Mouse (Mus musculus): ENCODE measurements at regions not wholly inside any gene's neighbourhood (a gene's known extent, or its start where the extent isn't known, plus 50 kb on each side); places are given as distances from the start of the nearest gene placed in this dataset.
"Not testable (repeated sequence)": the region's sequence is repeated elsewhere in the genome, so short reads cannot be mapped to it uniquely, and the experiment has no call there.

DNA sequence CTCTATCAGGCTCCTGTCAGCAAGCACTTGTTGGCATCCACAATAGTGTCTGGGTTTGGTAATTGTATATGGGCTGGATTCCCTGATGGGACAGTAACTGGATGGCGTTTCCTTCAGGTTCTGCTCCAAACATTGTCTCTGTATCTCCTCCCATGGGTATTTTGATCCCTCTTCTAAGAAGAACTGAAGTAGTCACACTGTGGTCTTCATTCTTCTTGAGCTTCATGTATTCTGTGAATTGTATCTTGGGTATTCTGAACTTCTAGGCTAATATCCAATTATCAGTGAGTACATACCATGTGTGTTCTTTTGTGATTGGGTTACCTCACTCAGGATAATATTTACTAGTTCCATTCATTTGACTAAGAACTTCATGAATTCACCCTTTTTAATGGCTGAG lies 119.2 kb upstream of the Gm21119 start:
- DNase-seq, result not testable (repeated sequence)

DNA sequence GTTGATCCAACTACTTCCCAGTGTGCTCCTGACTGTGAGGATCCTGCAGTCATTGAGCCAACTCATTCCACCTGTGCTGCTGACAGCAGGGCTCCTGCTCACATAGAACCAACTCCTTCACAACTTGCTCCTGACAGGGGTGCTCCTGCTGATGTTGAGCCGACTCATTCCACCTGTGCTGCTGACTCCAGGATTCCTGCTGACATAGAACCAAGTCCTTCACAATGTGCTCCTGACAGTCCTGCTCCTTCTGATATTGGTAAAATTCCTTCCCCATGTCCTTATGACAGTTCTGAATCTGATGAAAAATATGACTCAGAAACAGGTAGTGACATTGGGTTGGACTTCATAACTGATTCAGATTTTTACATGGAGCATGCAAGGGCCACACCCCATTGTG lies 100.8 kb upstream of the Gm21119 start:
- not testable (repeated sequence) for DNase-seq

DNA sequence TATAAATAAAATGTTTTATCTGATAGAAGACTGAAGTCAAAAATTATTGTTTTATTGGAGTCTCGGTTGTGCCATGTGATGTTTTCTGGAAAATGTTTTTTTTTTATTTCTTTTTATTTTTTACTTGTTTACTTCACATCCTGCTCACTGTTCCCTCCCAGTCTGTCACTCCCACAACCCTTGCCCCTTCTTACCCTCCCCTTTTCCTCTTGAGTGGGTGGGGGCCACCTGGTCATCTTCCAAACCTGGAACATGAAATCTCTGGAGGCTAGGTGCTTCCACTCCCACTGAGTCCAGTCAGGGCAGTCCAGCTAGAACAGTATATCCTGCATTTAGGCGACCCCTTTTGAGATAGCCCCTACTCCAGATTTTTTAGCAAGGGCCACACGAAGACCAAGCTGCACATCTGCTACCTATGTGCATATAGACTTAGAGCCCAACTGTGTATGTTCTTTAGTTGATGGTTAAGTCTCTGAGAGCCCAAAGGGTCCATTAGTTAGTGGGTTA lies 98.3 kb upstream of the Gm21119 start:
- not testable (repeated sequence) for DNase-seq

DNA sequence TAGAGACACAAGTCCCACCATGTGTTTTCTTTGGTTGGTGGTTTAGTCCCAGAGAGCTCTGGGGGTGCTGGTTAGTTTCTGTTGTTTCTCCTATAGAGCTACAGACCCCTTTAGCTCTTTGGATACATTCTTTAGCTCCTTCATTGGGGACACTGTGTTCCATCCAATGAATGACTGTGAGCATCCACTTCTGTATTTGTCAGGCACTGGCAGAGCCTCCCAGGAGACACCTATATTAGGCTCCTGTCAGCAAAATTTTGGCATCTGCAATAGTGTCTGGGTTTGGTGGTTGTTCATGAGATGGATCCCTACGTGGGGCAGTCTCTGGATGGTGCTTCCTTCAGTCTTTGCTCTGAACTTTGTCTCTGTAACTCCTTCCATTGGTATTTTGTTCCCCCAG lies 97.2 kb upstream of the Gm21119 start:
- not testable (repeated sequence) for DNase-seq

DNA sequence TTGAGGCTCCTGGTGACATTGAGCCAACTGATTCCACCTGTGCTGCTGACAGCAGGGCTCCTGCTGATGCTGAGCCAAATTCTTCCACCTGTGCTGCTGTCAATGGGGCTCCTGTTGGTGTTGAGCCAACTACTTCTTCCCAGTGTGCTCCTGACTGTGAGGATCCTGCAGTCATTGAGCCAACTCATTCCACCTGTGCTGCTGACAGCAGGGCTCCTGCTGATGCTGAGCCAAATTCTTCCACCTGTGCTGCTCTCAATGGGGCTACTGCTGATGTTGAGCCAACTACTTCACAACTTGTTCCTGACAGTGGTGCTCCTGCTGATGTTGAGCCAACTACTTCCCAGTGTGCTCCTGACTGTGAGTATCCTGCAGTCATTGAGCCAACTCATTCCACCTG lies 90.2 kb upstream of the Gm21119 start:
- not testable (repeated sequence) for DNase-seq

DNA sequence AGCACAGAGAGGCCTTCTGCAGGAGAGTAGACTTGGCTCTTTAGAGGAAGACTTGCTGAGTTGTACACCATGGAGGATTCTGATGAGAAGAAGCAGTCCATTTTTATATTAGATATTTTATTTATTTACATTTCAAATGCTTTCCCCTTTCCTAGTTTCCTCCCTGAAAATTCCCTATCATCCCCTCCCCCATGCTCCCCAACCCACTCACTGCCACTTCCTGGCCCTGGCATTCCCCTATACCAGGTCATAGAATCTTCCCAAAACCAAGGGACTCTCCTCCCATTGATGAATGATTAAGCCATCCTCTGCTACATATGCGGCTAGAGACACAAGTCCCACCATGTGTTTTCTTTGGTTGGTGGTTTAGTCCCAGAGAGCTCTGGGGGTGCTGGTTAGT lies 85.7 kb upstream of the Gm21119 start:
- not testable (repeated sequence) for DNase-seq

DNA sequence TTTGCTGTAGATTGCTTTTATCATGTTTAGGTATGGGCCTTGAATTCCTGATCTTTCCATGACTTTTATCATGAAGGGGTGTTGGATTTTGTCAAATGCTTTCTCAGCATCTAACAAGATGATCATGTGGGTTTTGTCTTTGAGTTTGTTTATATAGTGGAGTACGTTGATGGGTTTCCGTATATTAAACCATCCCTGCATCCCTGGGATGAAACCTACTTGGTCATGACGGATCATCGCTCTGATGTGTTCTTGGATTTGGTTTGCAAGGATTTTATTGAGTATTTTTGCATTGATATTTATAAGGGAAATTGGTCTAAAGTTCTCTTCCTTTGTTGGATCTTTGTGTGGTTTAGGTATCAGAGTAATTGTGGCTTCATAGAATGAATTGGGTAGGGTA lies 75.7 kb upstream of the Gm21119 start:
- not testable (repeated sequence) for DNase-seq

DNA sequence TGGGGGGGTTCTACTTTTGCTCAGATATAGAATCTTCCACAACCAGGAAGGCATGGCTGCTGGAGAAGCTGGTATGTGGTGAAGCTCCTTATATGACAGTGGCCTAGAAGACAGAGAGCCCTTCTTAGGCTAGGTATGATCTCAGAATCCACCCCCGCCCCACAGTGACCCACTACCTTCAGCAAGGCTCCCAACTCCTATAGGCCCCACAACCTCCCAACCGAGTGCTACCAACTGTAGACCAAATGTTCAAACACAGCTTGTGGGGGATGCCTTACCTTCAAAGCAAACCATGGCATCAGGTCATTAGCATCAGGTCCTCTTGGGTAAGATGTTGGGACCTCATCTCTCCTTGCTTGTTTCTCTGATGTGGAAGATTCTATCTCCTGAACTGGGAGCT lies 70.6 kb upstream of the Gm21119 start:
- not testable (repeated sequence) for DNase-seq

DNA sequence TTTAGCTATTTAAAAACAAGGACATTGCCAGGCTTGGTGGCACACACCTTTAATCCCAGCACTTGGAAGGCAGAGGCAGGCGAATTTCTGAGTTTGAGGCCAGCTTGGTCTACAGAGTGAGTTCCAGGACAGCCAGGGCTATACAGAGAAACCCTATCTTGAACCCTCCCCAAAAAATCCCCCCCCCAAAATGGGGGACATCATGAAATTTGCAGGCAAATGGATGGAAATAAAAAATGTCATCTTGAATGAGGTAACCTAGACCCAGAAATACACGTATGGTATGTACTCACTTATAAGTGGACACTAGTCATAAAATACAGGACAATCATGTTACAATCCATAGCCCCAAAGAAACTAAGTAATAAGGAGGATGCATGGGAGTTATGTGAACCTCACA lies 69.4 kb upstream of the Gm21119 start:
- DNase-seq, result not testable (repeated sequence)

DNA sequence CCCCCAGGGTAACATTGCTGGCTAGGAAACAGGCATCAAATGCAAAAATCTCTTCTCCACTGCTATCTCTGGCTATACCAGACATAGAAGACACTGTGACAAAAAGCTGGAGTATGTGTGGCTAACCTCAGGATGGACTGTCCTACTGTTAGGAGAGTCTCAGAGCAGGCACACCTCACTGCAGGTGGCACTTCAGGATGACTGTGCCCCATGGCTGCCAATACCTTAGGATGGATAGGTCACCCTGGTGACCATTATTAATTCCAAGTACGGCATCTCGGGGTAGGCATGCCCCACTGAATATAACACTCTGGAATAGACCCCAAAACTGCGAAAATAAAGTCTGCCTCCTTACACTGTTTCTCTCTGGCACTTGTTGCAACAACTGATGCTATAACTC lies 68.3 kb upstream of the Gm21119 start:
- DNase-seq, result not testable (repeated sequence)

DNA sequence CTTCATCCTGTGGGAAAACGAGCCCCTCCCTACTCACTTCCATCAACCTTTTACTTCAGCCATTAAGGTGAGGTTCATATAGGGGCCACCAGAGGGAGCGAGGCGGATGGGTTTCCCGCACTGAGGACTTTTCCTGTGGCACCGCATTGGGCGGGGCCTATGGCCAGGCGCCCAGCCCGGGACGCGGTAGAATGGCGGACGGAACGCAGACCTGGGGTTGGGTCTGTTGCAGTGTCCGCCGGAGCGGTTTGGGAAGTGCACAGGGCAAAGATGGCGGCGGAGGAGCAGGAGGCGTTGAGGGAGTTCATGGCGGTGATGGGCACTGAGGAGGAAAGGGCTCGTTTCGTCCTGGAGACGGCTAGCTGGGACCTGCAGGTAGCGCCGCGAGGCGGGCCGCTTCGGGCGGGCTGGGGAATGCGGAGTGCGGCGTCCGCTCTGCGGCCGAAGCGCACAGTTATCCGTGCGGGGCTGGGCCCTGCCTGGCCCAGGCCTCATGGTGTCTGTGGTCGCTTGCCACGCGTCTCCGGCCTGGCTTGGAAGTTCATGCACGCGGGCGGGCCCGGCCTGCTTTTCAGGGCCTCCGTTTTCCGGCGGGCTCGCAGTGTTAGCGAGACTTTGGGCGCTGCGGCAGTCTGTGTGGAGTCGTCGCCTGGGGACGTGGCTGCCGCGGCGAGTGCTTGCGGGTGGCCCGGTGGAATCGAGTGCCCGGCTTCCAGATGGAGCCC lies 64.5 kb upstream of the Gm21119 start:
- DNase-seq, result peak; percentile 83

DNA sequence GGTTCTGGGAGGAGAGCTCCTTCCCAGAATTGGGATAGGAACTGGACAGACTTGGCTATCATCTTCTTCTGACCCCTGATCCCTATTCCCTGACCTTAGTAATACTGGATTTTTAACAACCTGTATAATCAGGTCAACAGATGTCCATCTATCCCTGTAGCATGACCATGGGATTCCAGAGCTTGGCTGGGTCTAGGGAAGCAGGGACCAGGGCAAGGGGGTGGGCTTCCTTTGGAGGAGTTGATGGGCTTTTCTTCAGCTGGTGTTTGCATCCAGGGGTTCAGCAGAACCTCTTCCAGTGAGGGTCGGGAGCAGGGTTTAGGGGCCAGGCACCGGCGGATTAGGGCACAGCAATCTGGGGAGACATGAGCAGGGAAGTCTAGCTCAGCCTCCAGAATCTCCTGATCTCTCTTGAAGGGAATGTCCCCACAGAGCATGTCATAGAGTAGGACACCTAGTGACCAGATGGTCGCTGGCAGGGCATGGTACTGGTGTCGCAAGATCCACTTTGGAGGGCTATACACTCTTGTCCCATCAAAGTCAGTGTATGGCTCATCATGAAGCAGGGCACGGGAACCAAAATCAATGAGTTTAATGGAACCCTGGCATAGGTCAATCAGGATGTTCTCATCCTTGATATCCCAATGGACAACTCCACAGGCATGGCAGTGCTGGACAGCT lies 58.1 kb upstream of the Gm21119 start:
- DNase-seq, result not testable (repeated sequence)

DNA sequence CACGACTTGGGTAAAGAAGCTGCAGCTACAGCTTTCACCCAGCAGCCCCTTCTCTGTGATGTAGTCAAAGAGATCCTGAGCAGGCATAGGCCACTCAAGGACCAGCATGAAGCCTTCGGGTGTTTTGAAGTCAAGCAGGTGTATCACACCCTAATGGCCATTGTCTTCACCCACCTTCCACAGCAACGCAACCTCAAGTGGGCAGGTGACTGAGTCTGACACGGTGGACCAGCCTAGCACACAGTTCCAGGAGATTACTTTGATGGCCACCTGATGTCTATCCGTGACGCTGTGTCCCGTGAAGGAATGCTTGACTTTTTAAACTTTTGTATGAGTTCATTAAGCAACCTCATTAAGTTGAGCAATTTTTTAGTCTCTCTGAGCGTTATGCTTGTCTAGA lies 57.5 kb upstream of the Gm21119 start:
- DNase-seq, result not testable (repeated sequence)

DNA sequence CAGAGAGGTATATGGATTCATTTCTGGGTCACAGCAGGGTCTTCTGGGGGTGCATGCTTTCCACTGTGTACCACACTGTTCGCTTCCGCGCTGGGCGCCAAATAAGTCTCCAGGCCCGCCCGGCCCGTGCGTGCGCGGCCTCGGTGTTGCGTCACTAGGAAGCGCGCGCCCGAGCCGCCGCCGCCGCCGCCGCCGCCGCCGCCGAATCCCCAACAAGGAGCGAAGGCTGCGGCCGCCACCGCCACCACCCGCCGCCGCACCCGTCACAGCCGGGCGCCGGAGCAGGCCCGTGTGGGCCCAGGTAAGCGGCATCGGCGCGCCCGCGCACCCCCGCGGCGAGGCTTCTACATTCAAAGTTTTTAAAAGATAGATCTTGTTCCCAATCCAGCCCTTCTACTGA lies 57.1 kb upstream of the Gm21119 start:
- DNase-seq, result peak; percentile 30
